Mouse (Mus musculus): ENCODE measurements around the gene Smim10l2a. TPM values are rescaled to one million over a fixed set of nuclear protein-coding genes. Genes with fewer than 3 reads are reported as not detected.

The Smim10l2a gene
- 0.29 and 0.34 TPM in 2 replicates for polyA plus RNA-seq (2012; rRNA removed)

GRCm38 (mm10) chrX:56374431-56375128 lies at the start of gene Smim10l2a:
Smim10l2a (plus strand) TSS chrX:56374586.

GRCm38 (mm10) chrX:56346176-56346931 lies 28.0 kb upstream of the Smim10l2a start, which contains the start of gene Zfp449:
Zfp449 (plus strand) TSS chrX:56346400.

Other genes with a start within 250 kb of the Smim10l2a start
- gene 3830403N18Rik, start 238.0 kb upstream of the Smim10l2a start, polyA plus RNA-seq (2012; rRNA removed), result 0.06 and 0.17 TPM in 2 replicates
- gene Gm773, start 161.7 kb upstream of the Smim10l2a start, polyA plus RNA-seq (2012; rRNA removed), result not detected in 2 replicates
- 0.61 and 0.66 TPM in 2 replicates for gene Zfp449, start 28.2 kb upstream of the Smim10l2a start, polyA plus RNA-seq (2012; rRNA removed)
- not detected in 2 replicates for gene Gm2174, start 73.4 kb downstream of the Smim10l2a start, polyA plus RNA-seq (2012; rRNA removed)
- 47.0 and 53.6 TPM in 2 replicates for gene Ints6l, start 80.3 kb downstream of the Smim10l2a start, polyA plus RNA-seq (2012; rRNA removed)
- gene Gm10477, start 150.2 kb downstream of the Smim10l2a start, polyA plus RNA-seq (2012; rRNA removed), result not detected in 2 replicates
- gene Gm648, start 175.0 kb downstream of the Smim10l2a start, polyA plus RNA-seq (2012; rRNA removed), result not detected in 2 replicates
- 4.3 and 4.4 TPM in 2 replicates for gene Mmgt1, start 223.5 kb downstream of the Smim10l2a start, polyA plus RNA-seq (2012; rRNA removed)
- gene Slc9a6, start 235.2 kb downstream of the Smim10l2a start, polyA plus RNA-seq (2012; rRNA removed), result 3.2 and 3.6 TPM in 2 replicates

All from liver, embryonic 18 days (tissue).